Mouse (Mus musculus) liver, postnatal 0 days (tissue): Measurements from ENCODE around the gene Reep3.

Source experiments
- CTCF ChIP-seq: sonication (generic); IDR thresholded peaks from 2 replicates; pipeline ENCODE4 v1.5.1; 2016; ENCODE audit warnings: antibody characterized with exemption, low read depth
- EP300 ChIP-seq: IDR thresholded peaks from 2 replicates; pipeline ENCODE4 v1.6.1; 2016; ENCODE audit warnings: antibody characterized with exemption, low read depth, mild to moderate bottlenecking

DNA sequence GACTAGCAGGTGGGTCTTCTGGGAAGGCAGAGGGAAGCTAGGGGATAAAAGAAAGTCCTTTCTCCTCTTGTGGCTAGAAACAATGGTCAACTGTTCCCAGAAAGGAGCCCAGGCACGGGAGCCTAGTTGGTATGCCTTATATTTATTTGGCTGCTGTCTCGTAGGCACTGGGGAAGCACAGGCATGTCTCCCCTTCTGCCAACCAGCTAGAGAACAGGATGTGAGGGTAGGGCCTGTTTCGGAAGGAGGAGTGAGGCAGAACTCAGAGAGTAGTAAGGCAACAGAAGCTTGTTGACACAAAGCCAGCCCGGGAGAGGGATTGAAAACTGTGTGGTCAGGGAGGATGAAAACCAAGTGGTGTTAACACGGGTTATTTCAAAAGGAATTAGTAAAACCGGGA, 101.6 kb downstream of the Reep3 start:
- TF ChIP-seq CTCF (no peak), EP300 (no peak)
